Mouse (Mus musculus) liver, embryonic 11.5 days (tissue): ENCODE measurements around the gene Asb11. TPM values are rescaled to one million over a fixed set of nuclear protein-coding genes. Genes with fewer than 3 reads are reported as not detected.

Experiments
- polyA plus RNA-seq: library from polyadenylated mRNA; unstranded; fragments of >200 nt; fragmentation: Nextera tagmentation; extraction: Ambion mirVana; gene quantifications from 2 replicates; pipeline ENCODE4 v1.2.1, GENCODE M21; 2014

Gene Asb11
- polyA plus RNA-seq, 1 experiment from 2014 or later: not detected

Other genes with a start within 250 kb of the Asb11 start
- 0.19 and 0.27 TPM in 2 replicates for gene Bmx, start 178.8 kb upstream of the Asb11 start, polyA plus RNA-seq
- 11.0 and 11.5 TPM in 2 replicates for gene Pir, start 167.6 kb upstream of the Asb11 start, polyA plus RNA-seq
- 0.99 and 1.1 TPM in 2 replicates for gene Vegfd, start 63.6 kb upstream of the Asb11 start, polyA plus RNA-seq
- 28.1 and 31.9 TPM in 2 replicates for gene Piga, start 17.2 kb upstream of the Asb11 start, polyA plus RNA-seq
- gene Asb9, start 69.3 kb downstream of the Asb11 start, polyA plus RNA-seq: 0.25 and 0.38 TPM in 2 replicates